Mouse (Mus musculus): ENCODE data around the gene Arhgef40. TPM values are rescaled to one million over a fixed set of nuclear protein-coding genes. Genes with fewer than 3 reads are reported as not detected.

The Arhgef40 gene
- polyA plus RNA-seq, 1 experiment from 2014 or later = 99.7 TPM

- no peak for DNase-seq (ENCODE audit: low spot score)
- H3K27ac ChIP-seq (ENCODE audit: low read depth, low read length) = no peak overlapping the region
- WGBS = 89% methylated on average over 3 of the region's 3 CpGs
- H3K9ac ChIP-seq (ENCODE audit: low read length) = no peak overlapping the region
- 0 out of 2 replicates have a peak, but pooled peaks cover 4% of the 10 kb centered on the region for H3K4me1 ChIP-seq (replicated peaks; ENCODE audit: control insufficient read depth, insufficient read depth, low read length)
- no peak overlapping the region for H3K4me3 ChIP-seq (ENCODE audit: low read depth, low read length)
- H3K36me3 ChIP-seq (ENCODE audit: control insufficient read depth, insufficient read depth, low read length) = no peaks in the 10 kb centered on the region
- H3K4me2 ChIP-seq (ENCODE audit: low read depth, low read length, severe bottlenecking) = no peak overlapping the region
- H3K9me3 ChIP-seq (ENCODE audit: control insufficient read depth, low read length) = no peaks in the 10 kb centered on the region
- ATAC-seq (replicated peaks; ENCODE audit: low FRiP score) = no peak
- H3K27me3 ChIP-seq (ENCODE audit: control insufficient read depth, insufficient read depth, low read length) = no peaks in the 10 kb centered on the region
Observed at GRCm38 (mm10) chr14:51979252-51979651, 5.3 kb upstream of the Arhgef40 start.

GRCm38 (mm10) chr14:51983251-51983650 is 1.3 kb upstream of the Arhgef40 start:
- no peaks in the 10 kb centered on the region for H3K27me3 ChIP-seq (ENCODE audit: control insufficient read depth, insufficient read depth, low read length)
- peaks cover 4% of the 10 kb centered on the region; the same call in 1 of the 2 replicates for H3K36me3 ChIP-seq (ENCODE audit: control insufficient read depth, insufficient read depth, low read length)
- no peak overlapping the region; the same call in 1 of the 2 replicates for H3K9ac ChIP-seq (ENCODE audit: low read length)
- peak overlapping the region; percentile 94; the same call in 1 of the 2 replicates for H3K4me2 ChIP-seq (ENCODE audit: low read depth, low read length, severe bottlenecking)
- H3K9me3 ChIP-seq (ENCODE audit: control insufficient read depth, low read length) = no peaks in the 10 kb centered on the region
- WGBS = 62% methylated on average over 4 of the region's 4 CpGs
- H3K27ac ChIP-seq (ENCODE audit: low read depth, low read length) = no peak overlapping the region
- H3K4me1 ChIP-seq (replicated peaks; ENCODE audit: control insufficient read depth, insufficient read depth, low read length) = peaks cover 8% of the 10 kb centered on the region; the same call in 1 of the 2 replicates
- ATAC-seq (replicated peaks; ENCODE audit: low FRiP score) = no peak
- no peak for DNase-seq (ENCODE audit: low spot score)
- H3K4me3 ChIP-seq (ENCODE audit: low read depth, low read length) = no peak overlapping the region

GRCm38 (mm10) chr14:51983855-51984246 is 668 bp upstream of the Arhgef40 start:
- peaks cover 7% of the 10 kb centered on the region; the same call in 1 of the 2 replicates for H3K36me3 ChIP-seq (ENCODE audit: control insufficient read depth, insufficient read depth, low read length)
- H3K4me2 ChIP-seq (ENCODE audit: low read depth, low read length, severe bottlenecking) = peak overlapping the region; percentile 94
- WGBS = 4% methylated on average over 10 of the region's 10 CpGs
- no peak for DNase-seq (ENCODE audit: low spot score)
- peak overlapping the region; percentile 71 for H3K4me3 ChIP-seq (ENCODE audit: low read depth, low read length)
- no peak overlapping the region; the same call in 1 of the 2 replicates for H3K27ac ChIP-seq (ENCODE audit: low read depth, low read length)
- H3K4me1 ChIP-seq (replicated peaks; ENCODE audit: control insufficient read depth, insufficient read depth, low read length) = peaks cover 8% of the 10 kb centered on the region; the same call in 1 of the 2 replicates
- H3K27me3 ChIP-seq (ENCODE audit: control insufficient read depth, insufficient read depth, low read length) = no peaks in the 10 kb centered on the region
- peak overlapping the region; percentile 82 for H3K9ac ChIP-seq (ENCODE audit: low read length)
- no peak for ATAC-seq (replicated peaks; ENCODE audit: low FRiP score)
- H3K9me3 ChIP-seq (ENCODE audit: control insufficient read depth, low read length) = no peaks in the 10 kb centered on the region

- Histone ChIP-seq H3K27ac (ENCODE audit: low read depth, low read length) (peak overlapping the region; percentile 86), H3K9ac (ENCODE audit: low read length) (peak overlapping the region; percentile 82), H3K4me3 (ENCODE audit: low read depth, low read length) (peak overlapping the region; percentile 71), H3K9me3 (ENCODE audit: control insufficient read depth, low read length) (no peaks in the 10 kb centered on the region), H3K4me1 (replicated peaks; ENCODE audit: control insufficient read depth, insufficient read depth, low read length) (peaks cover 8% of the 10 kb centered on the region; the same call in 1 of the 2 replicates), H3K4me2 (ENCODE audit: low read depth, low read length, severe bottlenecking) (peak overlapping the region; percentile 94), H3K36me3 (ENCODE audit: control insufficient read depth, insufficient read depth, low read length) (peaks cover 7% of the 10 kb centered on the region; the same call in 1 of the 2 replicates), H3K27me3 (ENCODE audit: control insufficient read depth, insufficient read depth, low read length) (no peaks in the 10 kb centered on the region)
- ATAC-seq (replicated peaks; ENCODE audit: low FRiP score) (peak; percentile 60), DNase-seq (ENCODE audit: low spot score) (peak; percentile 82)
- under 1% methylated on average over 27 of the region's 27 CpGs for WGBS
Observed at GRCm38 (mm10) chr14:51985301-51986152, 1.0 kb downstream of the Arhgef40 start.

GRCm38 (mm10) chr14:51986153-51986505 is 1.6 kb downstream of the Arhgef40 start:
- Histone ChIP-seq H3K4me3 (ENCODE audit: low read depth, low read length) (peak overlapping the region; percentile 71), H3K27ac (ENCODE audit: low read depth, low read length) (peak overlapping the region; percentile 86), H3K9ac (ENCODE audit: low read length) (peak overlapping the region; percentile 82), H3K4me1 (replicated peaks; ENCODE audit: control insufficient read depth, insufficient read depth, low read length) (peaks cover 8% of the 10 kb centered on the region; the same call in 1 of the 2 replicates), H3K9me3 (ENCODE audit: control insufficient read depth, low read length) (no peaks in the 10 kb centered on the region), H3K4me2 (ENCODE audit: low read depth, low read length, severe bottlenecking) (peak overlapping the region; percentile 94), H3K36me3 (ENCODE audit: control insufficient read depth, insufficient read depth, low read length) (peaks cover 11% of the 10 kb centered on the region; the same call in 1 of the 2 replicates), H3K27me3 (ENCODE audit: control insufficient read depth, insufficient read depth, low read length) (no peaks in the 10 kb centered on the region)
- DNase-seq (ENCODE audit: low spot score) = no peak
- 2% methylated on average over 7 of the region's 7 CpGs for WGBS
- ATAC-seq (replicated peaks; ENCODE audit: low FRiP score) = no peak

- H3K4me3 ChIP-seq (ENCODE audit: low read depth, low read length) = no peak overlapping the region
- H3K36me3 ChIP-seq (ENCODE audit: control insufficient read depth, insufficient read depth, low read length) = peaks cover 15% of the 10 kb centered on the region
- H3K4me1 ChIP-seq (replicated peaks; ENCODE audit: control insufficient read depth, insufficient read depth, low read length) = peaks cover 8% of the 10 kb centered on the region; the same call in 1 of the 2 replicates
- H3K9ac ChIP-seq (ENCODE audit: low read length) = no peak overlapping the region
- DNase-seq (ENCODE audit: low spot score) = no peak
- H3K27ac ChIP-seq (ENCODE audit: low read depth, low read length) = no peak overlapping the region
- 86% methylated on average over 6 of the region's 6 CpGs for whole genome bisulfite sequencing
- H3K4me2 ChIP-seq (ENCODE audit: low read depth, low read length, severe bottlenecking) = no peak overlapping the region
- no peaks in the 10 kb centered on the region for H3K27me3 ChIP-seq (ENCODE audit: control insufficient read depth, insufficient read depth, low read length)
- ATAC-seq (replicated peaks; ENCODE audit: low FRiP score) = no peak
- H3K9me3 ChIP-seq (ENCODE audit: control insufficient read depth, low read length) = no peaks in the 10 kb centered on the region
Observed at GRCm38 (mm10) chr14:51987177-51987576, 2.7 kb downstream of the Arhgef40 start.

- Histone ChIP-seq H3K4me2 (ENCODE audit: low read depth, low read length, severe bottlenecking) (no peak overlapping the region), H3K27ac (ENCODE audit: low read depth, low read length) (no peak overlapping the region), H3K27me3 (ENCODE audit: control insufficient read depth, insufficient read depth, low read length) (no peaks in the 10 kb centered on the region), H3K9ac (ENCODE audit: low read length) (no peak overlapping the region), H3K9me3 (ENCODE audit: control insufficient read depth, low read length) (no peaks in the 10 kb centered on the region), H3K4me3 (ENCODE audit: low read depth, low read length) (no peak overlapping the region), H3K4me1 (replicated peaks; ENCODE audit: control insufficient read depth, insufficient read depth, low read length) (peaks cover 6% of the 10 kb centered on the region; the same call in 1 of the 2 replicates), H3K36me3 (ENCODE audit: control insufficient read depth, insufficient read depth, low read length) (peaks cover 19% of the 10 kb centered on the region)
- no peak for ATAC-seq (replicated peaks; ENCODE audit: low FRiP score)
- DNase-seq (ENCODE audit: low spot score) = no peak
- 71% methylated on average over 12 of the region's 12 CpGs for WGBS
Observed at GRCm38 (mm10) chr14:51988731-51989130, 4.2 kb downstream of the Arhgef40 start.

- Histone ChIP-seq H3K27ac (ENCODE audit: low read depth, low read length) (no peak overlapping the region), H3K36me3 (ENCODE audit: control insufficient read depth, insufficient read depth, low read length) (peaks cover 20% of the 10 kb centered on the region)
- DNase-seq (ENCODE audit: low spot score) = no peak
Observed at GRCm38 (mm10) chr14:51989461-51989970, 5.0 kb downstream of the Arhgef40 start.

More at GRCm38 (mm10) chr14:51989461-51989970, 5.0 kb downstream of the Arhgef40 start:
- no peaks in the 10 kb centered on the region for H3K9me3 ChIP-seq (ENCODE audit: control insufficient read depth, low read length)
- no peaks in the 10 kb centered on the region for H3K27me3 ChIP-seq (ENCODE audit: control insufficient read depth, insufficient read depth, low read length)
- 70% methylated on average over 12 of the region's 12 CpGs for WGBS
- H3K4me2 ChIP-seq (ENCODE audit: low read depth, low read length, severe bottlenecking) = no peak overlapping the region
- no peak overlapping the region; the same call in 1 of the 2 replicates for H3K9ac ChIP-seq (ENCODE audit: low read length)
- H3K4me3 ChIP-seq (ENCODE audit: low read depth, low read length) = no peak overlapping the region
- no peak for ATAC-seq (replicated peaks; ENCODE audit: low FRiP score)
- peaks cover 4% of the 10 kb centered on the region; the same call in 1 of the 2 replicates for H3K4me1 ChIP-seq (replicated peaks; ENCODE audit: control insufficient read depth, insufficient read depth, low read length)

Data from forebrain, embryonic 11.5 days (tissue).